Mouse (Mus musculus) common myeloid progenitor, adult 5-6 weeks (primary cell): ENCODE results near the gene Atxn7l1. TPM values are rescaled to one million over a fixed set of nuclear protein-coding genes. Genes with fewer than 3 reads are reported as not detected.

Experiments used
- ATAC-seq: replicated peaks from 2 replicates; pipeline ENCODE4 v1.8.0; 2016; ENCODE audit warnings: low read depth, mild to moderate bottlenecking, moderate TSS enrichment, inconsistent platforms; ENCODE audit not compliant: poor library complexity, severe bottlenecking
- total RNA-seq: library from RNA; stranded (forward); fragments of 200-1000, 187-1606 nt; gene quantifications from 2 replicates; pipeline ENCODE4 v1.2.3, GENCODE M21; 2017

The Atxn7l1 gene
- total RNA-seq, 1 experiment from 2014 or later, result 42.4 TPM

DNA sequence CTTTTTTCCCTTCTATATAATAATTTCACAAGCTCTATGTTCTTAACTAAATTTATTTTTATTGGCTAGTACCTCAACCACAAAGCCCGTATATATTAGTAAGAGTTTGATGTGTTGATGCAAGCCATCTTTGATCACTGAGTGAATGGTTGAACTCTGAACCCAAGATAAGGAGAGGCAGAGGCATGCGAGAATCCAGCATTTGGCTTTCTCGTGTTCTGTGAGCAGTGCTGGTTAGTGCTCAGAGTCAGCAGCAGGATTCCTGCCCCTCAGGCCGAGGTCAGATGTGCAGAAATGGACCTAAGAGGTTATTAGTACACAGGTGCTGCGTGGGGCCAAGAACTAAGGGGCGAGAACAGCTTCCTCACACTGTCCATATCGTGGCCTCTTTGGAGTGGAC lies 113.1 kb downstream of the Atxn7l1 start:
- no peak for ATAC-seq

GRCm38 (mm10) chr12:33265877-33266276 lies 118.4 kb downstream of the Atxn7l1 start:
- no peak for ATAC-seq

DNA sequence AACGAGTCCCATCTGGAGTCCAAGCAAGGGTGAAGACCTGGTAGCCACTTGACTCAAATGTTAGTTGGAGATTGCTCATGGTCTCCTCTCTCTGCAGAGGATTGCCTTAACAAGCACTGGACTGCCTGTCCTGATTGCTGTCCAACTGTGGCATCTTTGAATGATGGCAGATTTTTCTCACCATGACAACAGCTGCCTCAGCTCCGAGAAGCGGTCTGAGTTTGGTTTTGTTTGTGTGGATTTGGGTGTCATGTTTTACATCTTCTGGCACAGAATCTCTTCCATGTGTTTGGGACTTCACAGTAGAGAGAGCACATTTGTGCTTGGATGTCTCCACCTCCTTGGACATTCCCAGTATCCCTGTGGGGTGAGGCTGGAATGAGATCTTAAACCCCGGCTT lies 120.5 kb downstream of the Atxn7l1 start:
- ATAC-seq, result no peak

- 0 out of 2 replicates have a peak, but pooled peaks have one; percentile 58 for ATAC-seq
Measured at GRCm38 (mm10) chr12:33269743-33270142, 122.2 kb downstream of the Atxn7l1 start.

DNA sequence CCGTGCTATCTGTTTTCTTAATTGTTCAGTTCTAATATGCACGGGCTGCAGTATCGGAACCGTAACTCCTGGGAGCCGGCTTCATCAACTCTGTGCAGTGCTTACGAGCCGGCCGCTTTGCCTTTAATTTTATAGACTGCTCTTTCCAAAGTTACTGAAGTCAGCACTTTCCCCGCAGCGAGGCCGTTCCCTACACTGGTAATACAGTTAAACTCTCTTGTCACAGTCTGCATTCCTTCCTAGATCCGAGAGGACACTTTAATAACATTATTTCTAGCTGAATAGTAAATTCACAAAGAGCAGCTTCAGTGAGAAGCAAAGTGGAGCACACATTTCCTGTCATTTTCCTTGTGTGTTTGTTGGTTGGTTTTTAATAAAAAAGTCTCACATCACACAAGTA lies 124.4 kb downstream of the Atxn7l1 start:
- no peak for ATAC-seq

DNA sequence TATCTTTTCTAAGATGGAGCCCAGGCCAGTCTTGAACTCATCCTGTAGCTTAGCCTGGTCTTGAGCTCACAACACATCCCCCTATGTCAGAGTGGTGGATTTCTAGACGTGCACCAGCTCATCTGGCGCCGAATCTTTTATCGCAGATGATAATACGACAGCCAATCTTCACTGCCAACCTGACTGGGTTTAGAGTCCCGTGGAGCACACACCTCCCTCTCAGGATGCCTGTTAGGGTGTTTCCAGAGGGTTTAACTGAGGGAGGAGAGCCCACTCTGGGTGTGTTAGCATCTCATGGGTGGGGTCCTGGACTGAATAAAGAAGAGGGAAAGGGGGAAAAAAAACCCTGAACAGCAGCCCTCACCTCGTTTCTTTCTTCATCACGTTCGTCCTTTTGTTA lies 124.9 kb downstream of the Atxn7l1 start:
- ATAC-seq, result no peak

DNA sequence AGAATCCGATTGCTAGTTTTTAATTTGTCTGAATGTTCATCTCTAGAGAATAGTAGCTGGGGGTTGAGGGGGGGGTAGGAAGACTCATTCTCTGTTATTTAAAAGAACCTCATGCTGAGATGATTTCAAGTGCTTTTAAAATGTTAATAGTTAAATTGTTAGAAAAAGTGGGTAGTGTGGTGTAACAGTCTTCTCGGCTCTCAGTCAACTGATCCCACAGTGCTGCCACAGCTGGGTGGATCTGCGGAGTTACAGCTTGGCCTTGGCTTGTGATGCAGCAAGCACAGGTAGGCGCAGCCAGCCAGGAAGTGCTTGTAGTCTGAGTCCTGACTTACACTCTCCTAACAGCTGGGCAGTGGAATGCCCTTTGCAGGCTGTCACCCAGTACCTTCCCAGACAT lies 125.7 kb downstream of the Atxn7l1 start:
- no peak for ATAC-seq

DNA sequence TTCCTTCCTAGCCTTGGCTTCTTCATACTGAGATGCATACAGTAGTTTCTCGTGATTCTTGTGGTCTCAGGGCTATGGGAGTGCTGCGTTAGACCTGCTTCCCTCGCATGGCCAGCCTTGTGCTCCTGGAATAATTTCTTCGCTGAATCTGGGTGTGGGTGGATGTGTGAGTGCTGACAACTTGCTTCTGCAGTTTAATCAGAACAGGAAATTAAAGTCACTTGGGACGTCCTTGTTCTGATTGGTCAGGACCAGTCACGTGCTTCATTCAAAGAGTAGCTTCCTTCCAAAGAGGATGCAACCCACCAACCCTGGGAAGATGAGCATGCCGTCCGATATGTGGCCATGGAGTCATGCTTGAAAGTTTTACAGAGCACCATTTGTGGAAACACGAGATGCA lies 126.2 kb downstream of the Atxn7l1 start:
- ATAC-seq, result no peak

DNA sequence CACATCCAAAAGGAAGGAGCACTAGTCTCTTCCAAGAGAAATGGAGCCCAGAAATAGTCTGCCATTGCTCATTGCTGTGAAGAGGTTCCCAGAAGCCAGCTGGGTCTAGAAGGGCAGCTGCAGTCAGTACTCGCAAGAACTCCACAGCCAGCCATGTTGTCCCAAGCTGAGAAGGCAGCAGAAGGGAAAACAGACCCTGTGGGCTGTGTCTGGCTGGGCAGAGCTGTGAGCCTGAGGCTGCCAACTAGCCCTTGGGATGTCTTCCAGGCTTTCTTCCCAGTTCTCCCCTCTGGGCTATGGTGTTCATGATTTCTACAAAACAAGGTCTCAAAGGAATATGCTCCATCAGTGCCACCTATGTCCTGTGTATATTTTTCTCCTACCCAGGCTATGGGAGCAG lies 128.5 kb downstream of the Atxn7l1 start:
- no peak for ATAC-seq

DNA sequence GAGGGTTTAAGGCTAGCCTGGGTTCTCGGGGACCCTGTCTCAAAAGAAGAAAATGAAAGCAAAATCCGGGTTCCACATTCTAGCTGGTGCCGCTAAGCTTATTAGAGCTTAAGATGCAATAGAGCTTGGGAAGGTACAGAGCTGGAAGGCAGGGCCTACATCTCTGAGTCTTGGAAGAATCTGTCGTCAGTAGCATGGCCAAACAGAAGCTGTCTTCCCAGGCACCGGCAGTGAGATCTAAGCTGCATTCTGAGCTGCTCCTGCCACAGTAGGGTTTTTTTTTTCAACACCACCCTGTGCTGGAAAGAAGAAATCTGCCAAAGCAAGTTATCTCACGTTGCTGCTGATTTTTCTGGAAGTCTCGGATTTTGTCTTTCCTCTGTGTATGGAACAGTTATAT lies 129.9 kb downstream of the Atxn7l1 start:
- no peak for ATAC-seq

DNA sequence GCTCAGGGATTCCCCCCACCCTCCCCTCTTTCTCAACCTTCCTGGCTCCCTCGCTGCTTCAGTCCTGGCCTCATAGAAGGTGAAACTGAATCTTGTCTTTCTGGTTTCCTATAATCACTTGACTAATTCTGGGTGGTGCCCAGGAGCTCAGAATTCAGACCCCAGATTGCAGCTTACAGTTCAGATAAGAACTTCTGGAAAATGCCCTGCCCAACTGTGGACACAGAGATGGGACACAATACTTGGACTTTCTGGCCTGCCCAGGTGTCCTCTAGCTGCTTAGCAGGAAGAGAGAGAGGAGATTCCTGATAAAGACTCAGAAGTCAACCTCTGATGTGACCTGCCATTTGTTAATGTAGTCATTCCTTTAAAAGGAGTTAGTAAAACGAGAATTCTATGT lies 131.7 kb downstream of the Atxn7l1 start:
- ATAC-seq, result no peak

DNA sequence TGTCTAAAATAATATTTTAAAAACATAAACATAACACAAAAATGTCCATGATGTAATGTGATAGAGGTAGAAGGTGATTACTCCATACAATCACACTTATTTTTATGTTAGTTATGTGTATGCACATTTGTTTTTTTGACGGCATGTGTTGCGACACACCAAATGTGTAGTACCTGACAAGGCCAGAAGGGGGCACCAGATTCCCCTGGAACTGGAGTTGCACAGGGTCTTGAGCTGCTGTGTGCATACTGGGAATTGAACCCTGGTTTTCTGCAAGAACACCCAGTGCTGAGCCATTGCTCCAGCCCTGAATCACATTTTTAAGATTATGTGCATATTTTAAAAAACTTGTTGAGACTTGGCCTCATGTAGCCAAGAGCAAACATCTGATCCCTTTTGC lies 133.3 kb downstream of the Atxn7l1 start:
- peak; percentile 72 for ATAC-seq

DNA sequence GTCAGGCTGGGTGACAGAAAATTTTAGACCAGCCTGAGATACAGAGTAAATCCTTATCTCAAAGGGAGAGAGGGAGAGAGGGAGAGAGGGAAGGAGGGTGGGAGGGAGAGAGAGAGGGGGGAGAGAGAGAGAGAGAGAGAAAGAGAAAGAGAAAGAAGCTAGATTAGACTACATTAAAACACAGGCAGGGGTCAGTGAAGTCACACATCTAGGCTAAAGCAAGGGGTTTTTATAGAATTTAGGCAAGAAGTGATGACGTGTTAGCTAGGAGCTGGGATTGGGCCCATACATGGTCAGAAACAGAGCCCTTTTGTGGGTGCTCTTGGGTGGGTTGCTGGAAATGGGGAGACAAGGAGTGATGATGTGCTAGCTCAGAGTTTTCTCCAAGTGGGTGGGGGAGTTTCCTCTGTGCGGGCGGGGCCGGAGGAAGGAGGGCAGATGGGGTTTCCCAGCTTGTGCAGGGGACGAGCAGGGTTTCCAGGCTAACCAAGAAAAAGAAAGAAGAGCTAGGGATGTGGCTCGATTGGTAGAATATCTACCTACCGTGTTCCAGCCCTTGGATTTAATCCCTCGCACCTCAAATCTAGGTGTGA lies 136.9 kb downstream of the Atxn7l1 start:
- ATAC-seq, result no peak

- ATAC-seq, result no peak; the same call in 1 of the 2 replicates
Measured at GRCm38 (mm10) chr12:33285354-33285753, 137.9 kb downstream of the Atxn7l1 start.

- ATAC-seq, result no peak
Measured at GRCm38 (mm10) chr12:33285933-33286649, 138.6 kb downstream of the Atxn7l1 start.

- ATAC-seq, result no peak
Measured at GRCm38 (mm10) chr12:33287686-33288085, 140.2 kb downstream of the Atxn7l1 start.

DNA sequence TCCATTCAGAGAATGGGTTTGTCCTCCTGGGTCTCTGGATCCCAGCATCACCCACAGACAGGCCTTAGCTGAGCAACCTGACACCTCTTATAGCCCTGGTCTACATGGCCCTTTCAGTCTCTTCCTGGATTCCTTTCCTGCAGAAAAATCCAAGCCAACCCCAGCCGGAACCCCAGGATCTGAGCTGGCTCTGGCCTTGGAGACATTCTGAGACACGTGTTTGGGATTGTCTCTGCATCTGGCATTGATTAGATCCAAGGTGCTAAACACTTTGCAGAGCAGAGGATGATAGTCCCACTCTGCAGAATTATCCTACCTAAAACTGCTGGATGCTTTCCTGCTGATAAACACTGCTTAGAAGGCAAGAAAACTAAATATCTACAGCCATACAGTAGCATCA lies 141.3 kb downstream of the Atxn7l1 start:
- ATAC-seq, result no peak

DNA sequence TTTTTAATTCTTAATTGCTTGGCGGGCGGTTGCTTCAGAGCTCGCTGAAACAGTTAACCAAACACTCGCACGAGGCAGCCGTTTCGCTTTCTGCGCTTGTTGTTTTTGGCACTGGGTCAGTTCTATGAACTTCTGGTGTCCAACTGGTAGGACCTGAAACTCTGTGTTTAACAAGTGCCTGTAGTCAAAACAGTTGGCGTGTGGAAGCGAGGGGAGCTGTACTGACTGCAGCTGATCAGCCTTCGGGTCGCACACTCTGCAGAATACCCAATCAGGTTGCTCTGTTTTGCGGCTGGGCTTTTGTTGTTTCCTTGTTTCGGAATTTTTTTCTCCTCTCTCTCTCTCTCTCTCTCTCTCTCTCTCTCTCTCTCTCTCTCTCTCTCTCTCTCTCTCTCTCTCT lies 154.6 kb downstream of the Atxn7l1 start:
- ATAC-seq, result peak; percentile 64

- ATAC-seq, result peak; percentile 68
Measured at GRCm38 (mm10) chr12:33302523-33303383, 155.3 kb downstream of the Atxn7l1 start.

DNA sequence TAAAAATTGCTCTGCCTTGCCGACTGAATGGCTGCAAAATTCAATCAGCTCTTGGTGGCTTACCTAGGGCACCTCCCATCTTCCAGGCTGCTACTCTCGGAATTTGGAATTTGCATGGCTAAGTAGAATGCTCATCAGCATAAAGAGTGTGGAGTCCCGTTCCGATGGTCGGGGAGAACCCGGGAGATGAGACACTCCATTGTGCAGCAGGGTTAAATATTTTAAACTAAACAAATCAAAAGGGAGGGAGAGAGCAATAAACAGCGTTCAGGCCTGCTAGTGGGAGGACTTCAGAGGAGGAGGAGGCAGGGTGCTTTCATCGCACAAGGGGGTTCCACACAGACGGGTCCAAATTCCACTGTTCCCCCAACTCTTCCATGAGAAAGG lies 155.9 kb downstream of the Atxn7l1 start:
- no peak for ATAC-seq

DNA sequence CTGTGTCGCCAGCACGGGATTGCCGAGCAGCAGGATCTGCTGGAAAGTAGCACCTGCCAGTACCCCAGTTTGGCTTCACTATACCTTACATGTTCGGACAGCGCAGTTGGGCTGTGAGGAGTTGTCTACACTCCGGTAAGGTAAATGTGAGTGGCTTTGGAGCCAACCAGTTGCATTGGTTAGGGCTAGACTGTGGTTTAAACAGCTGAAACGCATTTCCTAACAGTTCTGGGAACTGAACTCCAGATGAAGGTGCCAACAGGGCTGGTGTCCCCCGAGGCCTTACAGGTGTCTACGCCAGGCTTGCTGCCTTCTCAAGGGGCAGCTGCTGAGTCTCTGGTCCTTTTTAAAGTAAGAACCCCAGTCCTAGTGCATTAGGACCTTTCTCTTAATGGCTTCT lies 157.6 kb downstream of the Atxn7l1 start:
- no peak for ATAC-seq
